Mouse (Mus musculus) gastrocnemius, adult 18-20 months (tissue): Measurements from ENCODE around the gene Fam3c. TPM values are rescaled to one million over a fixed set of nuclear protein-coding genes. Genes with fewer than 3 reads are reported as not detected.
A peak's percentile ranks its signal among the peaks of the same experiment; 100 is the strongest.

ENCODE experiments used
- DNase-seq: peaks from one replicate; pipeline ENCODE4 v3.0.0; 2021; ENCODE audit warnings: low spot score
- long read RNA-seq, 2 experiments: library from polyadenylated mRNA; stranded (forward); transcript quantifications; one replicate each; pipeline ENCODE4 v2.0.0; 2021
- total RNA-seq, 2 experiments: library from RNA; stranded (reverse); gene quantifications; 2 replicates each; pipeline ENCODE4 v1.2.3; 2021

The Fam3c gene
- 10 to 100 TPM; 21.5 to 22.8 TPM for total RNA-seq
- long read RNA-seq, experiment 1, transcript Fam3c-205 (10 exons, 2,826 nt): major isoform, 24 of 34 reads
- long read RNA-seq, experiment 1, partial matches to known transcripts: 0 of 34 reads
- long read RNA-seq, experiment 1, other reads (novel, unspliced or antisense): 10 of 34 reads
- long read RNA-seq, experiment 2, transcript Fam3c-205 (10 exons, 2,826 nt): major isoform, 19 of 24 reads
- long read RNA-seq, experiment 2, partial matches to known transcripts: 0 of 24 reads
- long read RNA-seq, experiment 2, other reads (novel, unspliced or antisense): 5 of 24 reads

DNA sequence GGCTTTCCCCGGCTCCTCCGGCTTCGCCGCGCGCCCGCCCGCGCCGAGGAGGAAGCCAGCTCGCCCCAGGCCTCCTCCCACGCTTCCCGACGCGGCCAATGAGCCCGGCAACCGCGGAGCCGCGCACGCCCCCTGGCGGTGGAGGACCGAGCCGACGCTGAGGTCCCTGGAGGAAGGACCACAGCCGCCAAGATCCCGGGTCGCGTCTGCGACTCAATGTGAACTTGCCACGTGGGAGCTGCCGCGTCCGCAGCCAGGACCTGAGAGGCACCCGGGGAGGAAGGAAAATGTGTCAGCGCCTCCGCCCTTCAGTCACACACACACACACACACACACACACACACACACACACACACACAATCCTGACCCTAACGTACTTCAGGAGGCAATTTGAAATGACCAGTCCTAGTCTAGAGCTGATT, at the start of gene Fam3c:
Gene Fam3c (minus strand): TSS at position 158 of the 422 bp plus-strand sequence.
- DNase-seq: peak; percentile 94

DNA sequence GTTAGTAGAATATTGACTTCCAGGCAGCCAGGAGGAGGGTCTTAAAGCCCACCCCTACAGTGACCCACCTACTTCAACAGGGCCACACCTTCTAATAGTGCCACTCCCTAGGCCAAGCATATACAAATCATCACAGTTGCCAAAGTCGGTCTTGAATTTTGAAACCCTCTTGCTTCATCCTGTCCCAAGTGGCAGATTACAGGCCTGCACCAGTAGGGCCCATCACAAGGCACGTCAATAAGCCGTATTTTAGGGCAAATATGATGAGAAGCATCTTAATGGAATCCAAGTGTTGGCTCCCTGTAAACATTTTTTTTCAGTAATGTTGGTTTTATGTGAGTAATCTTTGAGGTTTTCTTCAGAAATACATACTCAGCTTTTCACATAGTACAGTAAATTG, 49.0 kb upstream of the Fam3c start:
- no peak for DNase-seq

DNA sequence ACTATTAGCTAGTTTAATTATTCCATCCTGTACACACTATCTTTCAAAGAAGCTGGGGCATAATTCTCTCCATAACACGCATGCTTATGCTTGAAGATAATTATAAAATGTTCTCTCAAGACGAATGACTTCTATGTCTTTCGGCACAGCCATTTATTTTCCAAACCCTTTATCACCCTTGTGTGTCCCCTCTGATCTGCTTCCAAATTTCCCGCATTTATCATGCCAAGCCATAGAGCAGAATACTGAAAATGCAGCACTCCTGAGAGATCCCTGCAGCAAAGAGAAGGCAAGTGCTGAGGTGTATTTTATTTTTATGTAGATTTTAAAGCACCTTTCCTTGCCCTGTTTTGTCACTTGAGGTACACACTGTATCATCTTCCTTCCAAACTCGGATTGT, 47.7 kb upstream of the Fam3c start:
- DNase-seq: no peak

DNA sequence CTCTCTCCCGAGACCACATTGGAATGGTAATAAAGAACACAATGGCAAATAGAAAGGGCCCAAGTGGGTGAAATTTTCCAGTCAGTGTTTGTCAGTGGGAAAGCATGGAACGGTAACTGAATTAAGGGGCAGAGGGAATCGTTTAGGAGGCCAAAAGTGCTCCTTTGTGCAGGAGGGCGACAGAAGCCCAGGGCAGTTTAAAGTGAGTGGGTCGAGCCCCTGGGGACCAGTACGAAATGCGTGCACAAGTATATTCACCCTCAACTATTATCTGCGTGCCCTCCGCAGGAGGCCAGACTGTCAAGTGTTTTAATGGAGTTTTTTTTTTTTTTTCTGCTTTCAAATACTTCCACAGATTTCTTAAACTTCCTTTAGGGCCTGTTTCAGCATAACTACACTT, 47.3 kb upstream of the Fam3c start:
- no peak for DNase-seq

DNA sequence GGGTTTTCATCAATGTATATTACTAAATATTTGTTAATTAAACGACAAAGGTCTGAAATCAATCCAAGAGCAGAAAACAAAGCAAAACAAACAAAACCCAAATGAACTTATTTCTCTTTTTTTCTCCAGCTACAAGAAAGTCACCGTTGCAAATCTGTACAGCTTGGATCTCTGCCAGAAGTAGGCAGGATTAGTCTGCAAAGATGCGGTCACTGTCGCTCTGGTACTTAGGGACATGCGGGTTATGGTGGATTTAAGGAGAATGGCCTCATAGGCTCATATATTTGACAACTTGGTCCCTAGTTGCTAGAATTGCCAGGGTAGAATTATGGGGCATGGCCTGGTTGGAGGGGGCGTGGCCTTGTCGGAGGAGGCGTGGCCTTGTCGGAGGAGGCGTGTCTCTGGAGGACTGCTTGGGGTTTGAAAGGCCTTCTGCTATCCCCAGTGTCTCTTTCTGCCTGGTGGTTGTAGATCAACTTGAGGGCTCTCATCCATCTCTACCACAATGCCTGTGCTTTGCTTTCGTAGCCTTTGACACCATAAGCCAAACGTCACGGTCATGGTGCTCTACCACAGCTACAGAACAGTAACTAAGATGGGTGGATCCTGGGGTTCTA, 46.6 kb upstream of the Fam3c start:
- DNase-seq: no peak

DNA sequence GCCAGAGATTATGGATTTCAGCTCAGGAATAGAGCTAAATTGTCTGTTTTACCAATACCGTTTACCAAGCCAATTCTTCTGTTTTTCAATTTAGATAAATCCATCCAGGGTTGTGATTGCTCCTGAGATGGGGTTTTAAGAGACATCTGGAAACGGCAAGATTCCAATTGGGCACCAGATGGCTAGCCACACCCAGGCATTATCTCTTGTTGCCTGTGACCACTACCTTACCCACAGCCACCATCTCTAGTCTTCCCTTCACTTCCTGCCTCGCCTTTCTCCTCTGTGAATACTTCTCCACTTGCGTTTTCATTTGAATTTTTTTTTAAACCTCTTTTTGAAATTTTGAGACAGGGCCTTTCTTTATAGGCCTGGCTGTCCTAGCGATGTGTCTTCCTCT, 46.0 kb upstream of the Fam3c start:
- DNase-seq: no peak

DNA sequence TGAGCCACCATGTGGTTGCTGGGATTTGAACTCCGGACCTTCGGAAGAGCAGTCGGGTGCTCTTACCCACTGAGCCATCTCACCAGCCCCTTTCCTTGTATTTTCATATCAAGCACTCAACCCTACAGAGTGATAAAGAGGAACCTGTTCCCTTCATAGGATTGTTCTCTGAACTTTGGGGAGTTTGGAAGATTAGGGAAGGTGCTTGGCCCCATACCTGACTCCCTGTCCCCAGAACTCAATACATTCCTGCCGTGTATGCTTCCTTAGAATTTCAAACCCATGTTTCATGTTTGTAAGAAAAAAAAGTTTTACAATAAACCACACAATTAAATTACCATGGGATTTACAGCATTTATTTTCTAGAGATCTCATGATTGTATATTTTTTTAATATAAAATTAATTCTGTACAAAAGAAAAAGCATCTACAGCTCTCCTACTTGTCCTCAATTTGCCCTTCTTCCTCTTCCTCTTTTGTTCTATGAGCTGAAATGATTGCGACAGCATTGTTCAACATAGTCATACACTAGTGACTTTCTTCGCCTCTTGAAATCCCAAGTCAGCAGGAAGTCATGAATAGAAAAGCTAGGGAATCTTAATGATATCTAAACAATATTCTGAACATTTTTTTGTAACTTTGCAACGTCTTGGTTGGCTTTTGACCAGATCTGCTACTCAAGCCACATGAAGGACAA, 42.2 kb upstream of the Fam3c start:
- DNase-seq: no peak

DNA sequence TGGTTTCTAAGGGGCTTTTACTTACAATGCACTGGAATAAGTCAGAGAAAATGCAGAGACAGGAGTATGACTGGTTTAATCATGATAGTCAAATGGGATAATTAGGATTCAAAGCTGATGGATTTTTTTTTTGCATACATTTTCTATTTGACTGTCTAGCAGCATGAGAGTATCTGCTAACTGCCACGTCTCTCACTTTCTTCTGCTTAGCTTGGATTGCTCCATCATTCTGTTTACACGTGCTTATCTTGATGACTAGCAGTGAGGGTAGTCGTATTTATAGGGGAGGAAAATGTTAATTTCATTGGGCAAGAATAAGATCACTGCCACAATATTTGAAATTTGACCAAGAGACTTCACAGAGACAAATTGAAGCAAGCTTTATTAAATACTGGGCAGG, 39.2 kb upstream of the Fam3c start:
- DNase-seq: no peak

DNA sequence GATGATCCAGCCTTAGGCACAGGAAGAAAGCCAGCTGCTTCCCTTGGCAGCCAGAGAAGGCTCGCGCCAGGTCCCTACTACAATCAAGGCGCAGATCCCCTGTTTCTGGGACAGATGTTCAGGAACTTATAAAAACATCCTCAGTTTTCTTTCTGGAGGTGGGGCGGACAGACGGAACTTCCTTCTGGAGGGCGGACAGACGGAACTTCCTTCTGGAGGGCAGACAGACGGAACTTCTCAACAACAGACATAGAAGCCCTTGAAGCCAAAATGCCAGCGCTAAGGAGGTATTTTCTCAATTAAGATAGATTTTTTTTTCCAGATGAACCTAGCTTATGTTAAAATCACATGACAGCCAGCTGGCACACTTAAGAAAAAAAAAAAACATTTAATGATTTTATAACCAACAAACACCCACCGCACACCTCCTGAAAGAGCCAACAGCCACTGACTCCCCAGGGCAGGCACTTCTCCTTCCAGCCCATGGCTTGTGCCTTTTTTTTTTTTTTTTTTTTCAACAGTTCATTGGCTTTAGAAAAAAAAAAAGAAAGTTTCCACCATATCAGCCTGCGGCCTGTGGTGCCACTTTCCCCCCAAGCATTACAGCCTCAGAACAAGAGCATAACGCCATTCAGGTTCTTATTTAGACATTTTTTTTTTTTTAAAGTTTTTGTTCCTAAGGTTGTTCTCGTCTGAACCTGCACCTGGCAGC, 34.8 kb upstream of the Fam3c start:
- DNase-seq: no peak

DNA sequence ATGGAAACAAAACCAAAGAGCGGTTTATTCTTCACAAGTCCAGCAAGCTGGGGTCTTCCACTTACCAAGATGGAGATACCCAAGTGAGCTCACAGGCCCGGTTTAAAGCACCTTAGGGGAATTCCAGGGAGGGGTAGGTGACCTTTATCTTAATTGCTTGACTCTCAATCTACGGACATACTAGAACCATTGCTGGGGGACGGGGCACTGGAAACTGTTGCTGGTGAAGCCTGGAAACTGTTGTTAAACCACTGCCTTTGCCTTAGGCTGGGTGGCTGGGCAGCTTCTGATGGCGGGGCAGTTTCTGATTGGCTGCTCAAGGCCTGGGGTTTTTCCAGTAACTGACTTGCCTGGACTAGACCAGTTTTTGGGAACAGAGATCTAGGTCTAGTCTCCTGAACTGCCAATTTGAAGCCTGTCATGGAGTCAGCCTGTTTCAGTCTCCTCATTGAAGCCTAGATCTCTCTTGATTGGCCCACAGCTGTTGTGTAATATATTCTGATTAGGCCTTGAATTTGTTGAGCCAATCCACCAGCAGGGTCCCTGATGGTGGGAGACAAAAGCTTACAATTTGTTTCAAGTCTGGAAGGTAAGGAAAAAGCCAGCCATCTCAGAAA, 29.3 kb upstream of the Fam3c start:
- no peak for DNase-seq

DNA sequence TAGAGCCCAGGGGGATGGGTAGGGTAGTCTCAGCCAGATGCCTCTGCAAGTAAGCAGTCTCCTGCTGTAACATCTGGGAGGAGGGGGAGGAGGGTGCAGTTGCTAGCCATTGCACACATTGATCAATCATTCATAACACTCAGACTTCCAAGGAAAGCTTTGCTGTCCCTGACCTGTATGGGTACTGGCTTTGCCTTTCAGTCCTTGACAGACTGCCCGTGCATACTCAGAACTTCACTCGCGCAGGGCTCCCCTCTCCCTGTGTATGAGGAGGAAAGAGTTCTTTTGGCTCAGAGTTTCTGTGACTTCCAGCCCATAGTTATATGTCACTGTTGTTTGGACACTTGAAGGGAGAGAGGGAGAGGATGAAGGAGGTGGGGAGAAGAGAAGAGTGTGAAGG, 24.2 kb upstream of the Fam3c start:
- DNase-seq: no peak

DNA sequence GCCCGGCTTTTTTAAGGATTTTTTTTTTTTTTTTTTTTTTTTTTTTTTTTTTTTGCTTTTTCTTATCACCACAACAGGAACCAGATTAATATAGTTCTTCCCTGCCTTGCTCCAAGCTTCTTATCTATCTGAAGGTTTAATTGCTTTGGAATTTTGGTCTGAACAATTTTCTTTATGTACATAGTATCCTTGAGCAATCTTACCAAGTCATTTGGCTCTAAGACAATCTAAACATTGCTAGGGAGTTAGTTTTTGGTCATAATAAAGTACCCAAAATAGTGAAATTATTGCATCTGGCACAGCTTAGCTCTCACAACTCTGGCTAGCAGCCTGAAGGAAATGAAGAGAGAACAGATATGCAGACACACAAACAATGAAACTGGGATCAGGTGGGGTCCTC, 23.8 kb upstream of the Fam3c start:
- no peak for DNase-seq

DNA sequence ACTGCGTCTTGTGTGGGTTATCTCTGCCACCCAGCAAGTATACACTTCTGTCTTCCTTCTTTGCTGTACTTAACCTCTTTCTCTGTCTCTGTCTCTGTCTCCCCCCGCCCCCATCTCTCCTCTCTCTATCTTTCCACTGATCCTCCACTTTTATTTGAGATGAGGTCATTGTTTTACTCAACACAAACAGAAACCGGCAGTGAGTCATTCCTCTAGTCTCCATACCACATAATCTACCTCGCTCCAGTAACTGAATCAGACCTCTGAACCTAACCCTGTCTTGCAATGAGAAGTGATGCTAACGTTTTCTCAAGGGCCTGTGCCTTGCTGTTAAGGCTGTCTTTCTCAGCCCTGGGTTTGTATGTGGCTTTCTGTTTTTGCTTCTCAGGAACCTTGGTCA, 22.4 kb upstream of the Fam3c start:
- DNase-seq: no peak

DNA sequence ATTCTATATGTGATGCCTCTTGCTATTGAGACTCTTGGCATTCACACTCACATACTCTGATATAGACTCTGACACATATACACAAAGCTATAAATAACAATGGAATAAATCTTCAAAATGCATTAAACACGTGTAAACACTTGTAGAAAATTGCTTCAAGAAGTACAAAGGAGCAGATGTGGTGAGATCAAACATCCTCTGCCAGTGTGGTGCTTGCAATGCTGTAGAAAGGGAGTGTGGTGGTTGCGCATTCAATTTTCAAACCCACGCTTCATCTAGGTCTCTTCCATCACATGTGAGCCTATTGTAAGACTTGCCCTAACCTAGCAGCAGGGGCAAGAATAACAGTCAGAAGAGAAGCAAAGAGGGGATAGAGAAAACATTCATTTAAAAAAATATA, 18.7 kb upstream of the Fam3c start:
- DNase-seq: no peak

DNA sequence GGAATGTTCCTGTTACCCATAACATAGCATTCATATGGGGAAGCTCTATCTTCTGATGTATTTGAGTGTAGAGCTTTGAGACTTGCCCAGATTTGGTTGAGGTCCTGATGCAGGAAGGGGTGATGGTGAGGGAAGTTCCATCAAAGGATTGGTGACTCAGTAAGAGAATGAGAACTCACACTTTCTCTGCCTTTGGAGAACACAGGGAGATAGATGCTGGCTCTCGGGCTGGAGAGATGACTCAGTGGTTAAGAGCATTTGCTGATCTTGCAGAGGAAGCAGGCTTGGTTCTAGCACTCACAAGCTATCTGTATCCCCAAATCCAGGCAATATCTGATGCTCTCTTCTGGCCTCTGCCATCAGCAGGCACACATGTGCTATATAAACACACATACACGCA, 17.4 kb upstream of the Fam3c start:
- no peak for DNase-seq

DNA sequence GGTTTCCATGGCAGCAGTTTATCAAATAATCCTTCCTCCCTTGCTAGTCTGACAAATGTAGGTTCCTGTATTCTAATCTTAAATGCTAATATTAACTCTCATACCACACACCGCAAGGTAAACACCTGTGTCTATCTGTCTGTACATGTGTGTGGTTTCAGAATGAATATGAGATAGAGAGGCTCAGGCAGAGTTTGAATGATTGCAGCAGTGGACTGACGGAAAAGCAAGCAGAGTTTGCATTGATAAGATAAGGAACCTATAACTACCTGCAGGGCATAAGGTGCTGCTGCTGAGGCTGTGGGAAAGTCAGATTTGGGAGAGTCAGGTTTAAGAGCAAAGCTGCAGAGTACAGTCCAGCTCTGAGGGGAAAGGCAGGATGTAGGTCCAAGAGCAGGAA, 10.9 kb upstream of the Fam3c start:
- no peak for DNase-seq

DNA sequence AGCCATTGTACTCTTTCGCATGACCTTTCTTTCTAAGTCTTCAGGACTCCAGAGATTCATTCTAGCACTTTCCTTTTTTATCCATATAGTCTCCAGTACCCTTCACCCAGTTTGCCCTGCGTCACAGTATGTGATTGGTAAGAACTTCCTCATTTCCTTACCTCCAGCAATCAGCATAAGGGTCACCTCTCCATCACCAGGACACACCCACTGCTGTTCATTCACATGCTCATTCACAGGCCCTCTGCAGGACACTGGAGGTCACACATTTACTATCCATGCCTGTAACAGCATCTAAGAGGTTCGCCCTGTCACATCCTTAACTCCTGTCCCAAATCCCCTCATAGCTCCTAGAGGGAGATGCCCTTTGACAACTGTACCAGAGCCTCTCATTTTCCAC, 7.5 kb upstream of the Fam3c start:
- no peak for DNase-seq

DNA sequence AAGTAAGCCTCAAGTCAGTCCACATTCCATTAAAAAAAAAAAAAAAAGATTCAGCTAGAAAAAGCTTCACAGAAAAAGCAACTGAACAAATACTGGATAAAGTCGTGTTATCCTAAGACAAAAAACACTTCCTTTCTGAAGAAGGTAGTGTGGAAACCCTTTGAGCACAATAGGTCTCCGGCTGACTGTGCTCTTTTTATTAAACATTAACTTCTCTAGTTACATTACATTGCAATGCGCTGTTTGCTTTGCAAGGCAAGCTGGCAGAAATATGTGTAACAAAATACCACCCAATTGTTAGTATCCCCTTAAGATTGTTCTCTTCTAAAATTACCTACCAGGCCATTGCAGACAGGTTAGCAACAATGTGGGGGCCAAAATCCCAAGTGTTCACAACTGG, 5.9 kb upstream of the Fam3c start:
- DNase-seq: no peak

DNA sequence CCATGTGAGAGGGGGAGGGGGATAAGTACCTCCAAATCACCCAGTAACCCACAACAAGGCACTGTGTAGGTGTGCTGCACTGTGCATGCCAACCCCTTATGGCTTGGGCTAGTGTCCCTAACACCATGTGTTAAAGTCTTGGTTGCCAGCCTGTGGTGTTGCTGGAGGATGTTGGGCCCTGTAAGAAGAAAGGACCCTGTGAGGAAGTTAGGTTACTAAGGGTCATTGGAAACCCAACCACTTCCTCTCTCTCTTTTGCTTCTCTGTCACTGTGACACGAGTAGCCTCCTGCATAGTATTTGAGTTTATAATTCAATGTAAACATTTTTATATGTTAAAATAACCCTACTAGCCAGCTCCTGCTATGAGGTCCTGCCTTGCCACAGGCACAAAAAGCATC, 3.0 kb upstream of the Fam3c start:
- DNase-seq: no peak

DNA sequence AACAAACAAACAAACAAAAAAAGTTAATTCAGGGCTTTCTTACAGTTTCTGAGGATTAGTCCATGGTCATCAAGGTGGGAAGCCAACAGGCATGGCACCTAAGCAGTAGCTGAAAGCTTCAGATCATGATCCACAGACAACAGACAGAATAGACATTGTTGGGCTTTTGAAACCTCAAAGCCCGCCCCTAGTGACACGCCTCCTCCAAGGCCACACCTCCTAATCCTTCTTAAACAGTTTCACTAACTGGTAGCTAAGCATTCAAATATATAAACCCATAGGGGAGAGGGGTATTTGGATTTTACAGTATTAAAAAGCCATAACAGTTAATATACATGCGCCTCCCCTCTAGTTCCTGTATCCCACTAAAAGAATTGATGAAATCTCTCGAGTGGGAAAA, 1.3 kb upstream of the Fam3c start:
- DNase-seq: no peak

DNA sequence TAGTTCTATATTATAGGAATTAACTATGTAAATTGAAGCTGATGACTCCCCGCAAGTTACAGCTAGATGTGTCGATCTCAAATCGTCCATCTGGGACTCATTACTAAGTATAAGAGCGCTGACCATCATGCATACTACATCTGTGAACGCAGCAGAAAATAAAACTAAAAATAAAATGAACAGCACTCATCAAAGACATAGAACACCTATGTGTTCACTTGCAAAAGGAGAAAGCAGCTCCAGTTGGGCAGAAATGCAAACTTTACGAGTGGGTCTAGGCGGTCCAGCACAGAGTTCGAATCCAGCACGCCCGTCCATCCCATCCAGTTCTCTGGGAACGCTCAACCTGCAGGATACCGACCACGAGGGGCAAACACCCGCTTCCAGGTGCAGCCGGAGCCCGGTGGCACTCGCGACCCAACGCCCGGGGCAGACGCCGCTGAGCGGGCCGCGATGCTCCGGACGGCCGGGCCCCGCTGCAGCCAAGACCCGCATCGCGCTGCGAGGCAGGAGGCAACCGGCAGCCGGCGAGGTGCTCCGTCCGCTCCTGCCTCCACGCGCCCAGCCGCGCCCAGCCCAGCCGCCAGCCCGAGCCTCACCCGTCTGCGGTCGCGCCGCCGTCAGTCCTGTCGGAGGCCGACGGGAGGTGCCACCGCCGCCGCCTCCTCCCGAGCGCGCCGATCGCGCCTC, 502 bp downstream of the Fam3c start:
- DNase-seq: no peak
